Mouse (Mus musculus): ENCODE results near the gene Acta2. TPM values are rescaled to one million over a fixed set of nuclear protein-coding genes. Genes with fewer than 3 reads are reported as not detected.
"Not testable (repeated sequence)": the region's sequence is repeated elsewhere in the genome, so short reads cannot be mapped to it uniquely, and the experiment has no call there.

Acta2 gene
- polyA plus RNA-seq, 1 experiment: 117 TPM

- Histone ChIP-seq H3K4me3 (ENCODE audit: control insufficient read depth, insufficient read depth, low read length) (no peak overlapping the region), H3K27me3 (ENCODE audit: control insufficient read depth, insufficient read depth, low read length) (no peaks in the 10 kb centered on the region), H3K27ac (ENCODE audit: control insufficient read depth, insufficient read depth, low read length) (peak overlapping the region; percentile 58), H3K4me1 (replicated peaks; ENCODE audit: control insufficient read depth, insufficient read depth, low read length) (peaks cover 36% of the 10 kb centered on the region), H3K36me3 (ENCODE audit: control insufficient read depth, insufficient read depth, low read length) (no peaks in the 10 kb centered on the region)
- no peak for DNase-seq
- WGBS: 67% methylated on average over 2 of the region's 2 CpGs
- TF ChIP-seq CTCF (IDR thresholded peaks at IDR 0.05; ENCODE audit: borderline replicate concordance, control insufficient read depth, extremely low read depth, insufficient read depth, low read length, poor library complexity): no peak
- no peak for TF ChIP-seq POLR2A (IDR thresholded peaks at IDR 0.05; ENCODE audit: control insufficient read depth, extremely low read depth, insufficient read depth, low read length, poor library complexity)
Observed at GRCm38 (mm10) chr19:34210841-34211240, 44.5 kb downstream of the Acta2 start.

- 92% methylated on average over 8 of the region's 8 CpGs for WGBS
- TF ChIP-seq POLR2A (IDR thresholded peaks at IDR 0.05; ENCODE audit: control insufficient read depth, extremely low read depth, insufficient read depth, low read length, poor library complexity) (no peak), CTCF (IDR thresholded peaks at IDR 0.05; ENCODE audit: borderline replicate concordance, control insufficient read depth, extremely low read depth, insufficient read depth, low read length, poor library complexity) (no peak)
- H3K27ac ChIP-seq (ENCODE audit: control insufficient read depth, insufficient read depth, low read length): no peak overlapping the region
- H3K4me1 ChIP-seq (replicated peaks; ENCODE audit: control insufficient read depth, insufficient read depth, low read length): peaks cover 32% of the 10 kb centered on the region
- H3K36me3 ChIP-seq (ENCODE audit: control insufficient read depth, insufficient read depth, low read length): no peaks in the 10 kb centered on the region
- no peak overlapping the region for H3K4me3 ChIP-seq (ENCODE audit: control insufficient read depth, insufficient read depth, low read length)
- H3K27me3 ChIP-seq (ENCODE audit: control insufficient read depth, insufficient read depth, low read length): no peaks in the 10 kb centered on the region
- no peak for DNase-seq
Observed at GRCm38 (mm10) chr19:34209930-34210581, 45.3 kb downstream of the Acta2 start.

- 91% methylated on average over 3 of the region's 3 CpGs for WGBS
- Histone ChIP-seq H3K4me1 (replicated peaks; ENCODE audit: control insufficient read depth, insufficient read depth, low read length) (peaks cover 29% of the 10 kb centered on the region), H3K27me3 (ENCODE audit: control insufficient read depth, insufficient read depth, low read length) (no peaks in the 10 kb centered on the region), H3K36me3 (ENCODE audit: control insufficient read depth, insufficient read depth, low read length) (no peaks in the 10 kb centered on the region), H3K27ac (ENCODE audit: control insufficient read depth, insufficient read depth, low read length) (no peak overlapping the region), H3K4me3 (ENCODE audit: control insufficient read depth, insufficient read depth, low read length) (no peak overlapping the region)
- no peak for TF ChIP-seq CTCF (IDR thresholded peaks at IDR 0.05; ENCODE audit: borderline replicate concordance, control insufficient read depth, extremely low read depth, insufficient read depth, low read length, poor library complexity)
- DNase-seq: no peak
Observed at GRCm38 (mm10) chr19:34209031-34209430, 46.4 kb downstream of the Acta2 start.

- Histone ChIP-seq H3K27me3 (ENCODE audit: control insufficient read depth, insufficient read depth, low read length) (no peaks in the 10 kb centered on the region), H3K4me3 (ENCODE audit: control insufficient read depth, insufficient read depth, low read length) (no peak overlapping the region), H3K36me3 (ENCODE audit: control insufficient read depth, insufficient read depth, low read length) (no peaks in the 10 kb centered on the region), H3K27ac (ENCODE audit: control insufficient read depth, insufficient read depth, low read length) (no peak overlapping the region), H3K4me1 (replicated peaks; ENCODE audit: control insufficient read depth, insufficient read depth, low read length) (peaks cover 20% of the 10 kb centered on the region)
- no peak for TF ChIP-seq CTCF (IDR thresholded peaks at IDR 0.05; ENCODE audit: borderline replicate concordance, control insufficient read depth, extremely low read depth, insufficient read depth, low read length, poor library complexity)
- no peak for TF ChIP-seq POLR2A (IDR thresholded peaks at IDR 0.05; ENCODE audit: control insufficient read depth, extremely low read depth, insufficient read depth, low read length, poor library complexity)
- WGBS: 80% methylated on average over 8 of the region's 8 CpGs
- no peak for DNase-seq
Observed at GRCm38 (mm10) chr19:34206760-34207440, 48.5 kb downstream of the Acta2 start.

- H3K27me3 ChIP-seq (ENCODE audit: control insufficient read depth, insufficient read depth, low read length); H3K36me3 ChIP-seq (ENCODE audit: control insufficient read depth, insufficient read depth, low read length); DNase-seq; H3K27ac ChIP-seq (ENCODE audit: control insufficient read depth, insufficient read depth, low read length); H3K4me3 ChIP-seq (ENCODE audit: control insufficient read depth, insufficient read depth, low read length): not testable (repeated sequence)
- peaks cover 18% of the 10 kb centered on the region for H3K4me1 ChIP-seq (replicated peaks; ENCODE audit: control insufficient read depth, insufficient read depth, low read length)
- WGBS: 71% methylated on average over 4 of the region's 4 CpGs
Observed at GRCm38 (mm10) chr19:34206128-34206527, 49.3 kb downstream of the Acta2 start.

GRCm38 (mm10) chr19:34202668-34203067, 52.7 kb downstream of the Acta2 start:
- Histone ChIP-seq H3K27ac (ENCODE audit: control insufficient read depth, insufficient read depth, low read length) (no peak overlapping the region), H3K4me1 (replicated peaks; ENCODE audit: control insufficient read depth, insufficient read depth, low read length) (peaks cover 13% of the 10 kb centered on the region), H3K36me3 (ENCODE audit: control insufficient read depth, insufficient read depth, low read length) (no peaks in the 10 kb centered on the region), H3K27me3 (ENCODE audit: control insufficient read depth, insufficient read depth, low read length) (no peaks in the 10 kb centered on the region), H3K4me3 (ENCODE audit: control insufficient read depth, insufficient read depth, low read length) (no peak overlapping the region)
- WGBS: 69% methylated on average over 2 of the region's 2 CpGs
- DNase-seq: no peak
- TF ChIP-seq POLR2A (IDR thresholded peaks at IDR 0.05; ENCODE audit: control insufficient read depth, extremely low read depth, insufficient read depth, low read length, poor library complexity) (no peak), CTCF (IDR thresholded peaks at IDR 0.05; ENCODE audit: borderline replicate concordance, control insufficient read depth, extremely low read depth, insufficient read depth, low read length, poor library complexity) (no peak)

- TF ChIP-seq POLR2A (IDR thresholded peaks at IDR 0.05; ENCODE audit: control insufficient read depth, extremely low read depth, insufficient read depth, low read length, poor library complexity): no peak
- no peak for TF ChIP-seq CTCF (IDR thresholded peaks at IDR 0.05; ENCODE audit: borderline replicate concordance, control insufficient read depth, extremely low read depth, insufficient read depth, low read length, poor library complexity)
- Histone ChIP-seq H3K27ac (ENCODE audit: control insufficient read depth, insufficient read depth, low read length) (no peak overlapping the region; the same call in 1 of the 2 replicates), H3K36me3 (ENCODE audit: control insufficient read depth, insufficient read depth, low read length) (no peaks in the 10 kb centered on the region), H3K4me1 (replicated peaks; ENCODE audit: control insufficient read depth, insufficient read depth, low read length) (peaks cover 13% of the 10 kb centered on the region), H3K27me3 (ENCODE audit: control insufficient read depth, insufficient read depth, low read length) (no peaks in the 10 kb centered on the region), H3K4me3 (ENCODE audit: control insufficient read depth, insufficient read depth, low read length) (no peak overlapping the region)
- WGBS: 58% methylated on average over 2 of the region's 2 CpGs
- DNase-seq: no peak
Observed at GRCm38 (mm10) chr19:34199488-34199887, 55.9 kb downstream of the Acta2 start.
